Mouse (Mus musculus): ENCODE results near the gene Ceacam5. TPM values are rescaled to one million over a fixed set of nuclear protein-coding genes. Genes with fewer than 3 reads are reported as not detected.

Ceacam5 gene
- polyA plus RNA-seq (2015; fragmentation: Nextera tagmentation; extraction: Ambion mirVana), result not detected in 2 replicates

DNA sequence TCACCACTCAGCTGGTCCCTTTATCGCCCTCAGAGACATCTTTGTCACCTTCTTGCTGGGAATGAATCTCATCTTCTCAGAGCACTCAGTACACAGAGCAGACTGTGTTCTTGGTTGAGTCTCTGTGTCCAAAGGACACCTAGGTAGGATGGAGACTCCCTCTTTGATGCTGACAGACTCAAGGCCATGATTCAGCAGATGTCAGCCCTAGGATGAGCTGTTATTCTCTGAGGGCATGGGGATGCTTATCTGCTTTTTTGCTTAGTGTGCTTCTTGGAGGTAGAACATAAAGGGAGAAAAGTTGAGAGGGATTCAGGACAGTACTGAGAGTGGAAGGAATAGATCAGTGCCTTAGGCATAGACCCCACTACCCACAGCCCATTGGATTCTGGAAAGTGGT, at the start of gene Ceacam5:
Gene Ceacam5, plus strand, starts transcription at position 301 of the 400 bp plus-strand sequence.
- WGBS, result 35% methylated on average over 1 of the region's 1 CpGs
- H3K27me3 ChIP-seq, result no peaks in the 10 kb centered on the region
- H3K27ac ChIP-seq, result no peak within 1 kb of the TSS
- H3K4me2 ChIP-seq, result no peak within 1 kb of the TSS
- no peak within 1 kb of the TSS for H3K4me3 ChIP-seq
- H3K9me3 ChIP-seq, result peaks cover 46% of the 10 kb centered on the region
- no peaks in the 10 kb centered on the region for H3K4me1 ChIP-seq
- H3K9ac ChIP-seq, result no peak within 1 kb of the TSS
- ATAC-seq (ENCODE audit: insufficient number of reproducible peaks, insufficient read depth, low FRiP score, low TSS enrichment, low read depth), result no peak
- no peaks in the 10 kb centered on the region for H3K36me3 ChIP-seq

Other genes starting within 250 kb of the Ceacam5 start
- not detected in 2 replicates for gene Ceacam14, start 99.4 kb downstream of the Ceacam5 start, polyA plus RNA-seq (2015; fragmentation: Nextera tagmentation; extraction: Ambion mirVana)
- gene Gm5155, start 158.5 kb downstream of the Ceacam5 start, polyA plus RNA-seq (2015; fragmentation: Nextera tagmentation; extraction: Ambion mirVana), result not detected in 2 replicates

Measured in embryonic facial prominence, embryonic 13.5 days (tissue).